Mouse (Mus musculus) megakaryocyte-erythroid progenitor cell, adult 5 weeks (primary cell): Measurements from ENCODE around the gene Il31ra. TPM values are rescaled to one million over a fixed set of nuclear protein-coding genes. Genes with fewer than 3 reads are reported as not detected.

ENCODE experiments used
- polyA plus RNA-seq: library from polyadenylated mRNA; stranded (reverse); fragments of >175 nt; gene quantifications from 2 replicates; pipeline ENCODE4 v1.2.3, GENCODE M21; 2012

Il31ra gene
- 0.43 and 0.49 TPM in 2 replicates for polyA plus RNA-seq

GRCm38 (mm10) chr13:112594260-112594659 is at the start of gene Il31ra:
TSS of gene Il31ra (minus strand) at chr13:112594360.

Other genes starting within 250 kb of the Il31ra start
- gene Il6st, start 130.3 kb downstream of the Il31ra start, polyA plus RNA-seq, result 3.0 and 3.7 TPM in 2 replicates
- gene Ddx4, start 58.1 kb upstream of the Il31ra start, polyA plus RNA-seq, result 0.03 and 0.06 TPM in 2 replicates
- 2.0 and 2.7 TPM in 2 replicates for gene Slc38a9, start 66.4 kb upstream of the Il31ra start, polyA plus RNA-seq
- 2.0 and 2.4 TPM in 2 replicates for gene Plpp1, start 206.4 kb upstream of the Il31ra start, polyA plus RNA-seq